Mouse (Mus musculus): ENCODE measurements around the gene Clstn3.
"Not testable (repeated sequence)": the region's sequence is repeated elsewhere in the genome, so short reads cannot be mapped to it uniquely, and the experiment has no call there.

Clstn3 gene

DNA sequence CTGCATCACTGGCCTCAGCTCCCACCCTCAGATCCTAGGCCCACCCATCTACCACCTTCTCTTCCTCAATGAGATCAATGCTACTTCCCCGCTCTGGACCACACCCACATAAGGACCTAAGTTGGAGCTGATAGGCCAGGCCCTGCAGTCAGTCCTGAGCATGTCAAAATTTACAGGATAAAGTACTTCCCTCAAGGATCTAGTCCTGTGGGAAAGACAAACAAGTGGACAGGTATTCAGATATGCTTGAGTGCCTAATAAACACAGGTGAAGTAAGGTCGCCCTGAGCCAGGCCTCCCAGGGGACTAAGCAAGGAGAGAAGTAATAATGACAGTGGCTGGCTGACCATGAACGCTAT, 15.0 kb upstream of the Clstn3 start:
- in situ Hi-C loops (cut with MboI, MseI), result loop anchor here in 1 of 2 experiments (5.0 kb wide), 1 partner anchor 57 kb away; no protein-coding TSS in a partner anchor

DNA sequence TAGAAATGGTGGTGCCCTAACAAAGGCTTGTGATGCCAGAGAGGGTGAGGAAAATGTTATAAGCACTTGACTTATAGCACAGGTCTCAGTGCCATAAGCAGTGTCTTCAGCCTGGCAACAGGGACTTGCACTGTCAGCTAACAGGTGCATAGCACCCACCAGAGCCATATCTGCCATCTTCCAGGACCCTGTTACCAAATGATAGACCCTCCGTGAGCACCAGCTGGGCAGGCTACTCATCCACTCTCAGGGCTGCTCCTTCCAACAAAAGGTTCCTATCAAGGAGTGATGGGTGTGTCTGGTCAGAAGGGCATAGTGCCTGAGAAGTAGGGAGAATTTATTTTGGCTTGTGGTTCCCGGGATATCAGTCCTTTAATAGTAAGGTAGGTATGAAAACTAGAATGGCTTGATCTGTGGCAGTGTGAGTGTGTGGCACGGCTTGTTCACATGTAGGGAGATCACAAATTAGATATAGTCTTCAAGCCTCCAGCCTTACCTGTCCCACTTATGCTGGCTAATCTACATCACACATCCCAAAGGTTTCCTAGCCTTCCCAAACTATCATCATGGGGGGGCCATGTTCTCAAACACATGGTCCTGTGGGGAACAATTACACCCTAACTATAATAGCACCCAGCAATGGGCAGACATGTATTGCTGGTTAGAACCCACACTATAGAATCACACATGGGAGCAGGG, 14.4 kb upstream of the Clstn3 start:
- in situ Hi-C loops (cut with MboI, MseI), result loop anchor here in 1 of 2 experiments (5.0 kb wide), 1 partner anchor 57 kb away; no protein-coding TSS in a partner anchor

DNA sequence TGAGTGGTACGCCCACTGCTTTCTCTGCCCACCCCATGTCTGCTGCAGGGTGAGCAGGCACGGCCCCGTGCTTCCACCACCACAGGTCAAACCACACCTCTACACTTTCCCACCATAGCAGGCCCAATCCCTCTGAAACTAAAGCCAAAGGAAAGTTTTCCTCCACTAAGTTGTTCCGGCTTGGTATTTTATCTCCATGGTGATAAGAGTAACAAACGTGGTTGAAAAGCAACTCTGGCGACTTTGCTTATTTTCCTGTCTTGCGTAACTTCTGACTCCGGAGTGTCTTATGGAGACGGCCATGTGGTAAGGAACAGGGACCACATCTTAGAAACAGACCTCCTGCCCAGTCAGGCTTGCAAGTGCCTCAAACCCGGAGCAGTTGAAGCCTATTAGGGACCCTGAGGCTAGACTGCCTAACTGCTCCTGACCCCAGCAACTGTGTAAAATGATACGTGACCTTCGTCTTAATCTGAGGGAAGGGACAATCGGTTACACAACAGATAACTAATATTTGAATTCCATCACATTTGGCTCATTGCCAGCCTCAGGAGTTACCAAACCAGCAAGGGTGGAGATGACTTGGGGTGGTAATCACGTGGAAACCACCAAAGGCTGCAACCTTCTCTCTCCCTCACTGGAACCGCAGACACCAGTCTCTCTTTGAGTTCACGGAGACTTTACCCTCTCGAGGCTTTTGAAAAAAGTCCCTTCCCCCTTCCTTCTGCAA, 13.5 kb upstream of the Clstn3 start:
- in situ Hi-C loops (cut with MboI, MseI), result loop anchor here in 1 of 2 experiments (5.0 kb wide), 1 partner anchor 56 kb away; no protein-coding TSS in a partner anchor

DNA sequence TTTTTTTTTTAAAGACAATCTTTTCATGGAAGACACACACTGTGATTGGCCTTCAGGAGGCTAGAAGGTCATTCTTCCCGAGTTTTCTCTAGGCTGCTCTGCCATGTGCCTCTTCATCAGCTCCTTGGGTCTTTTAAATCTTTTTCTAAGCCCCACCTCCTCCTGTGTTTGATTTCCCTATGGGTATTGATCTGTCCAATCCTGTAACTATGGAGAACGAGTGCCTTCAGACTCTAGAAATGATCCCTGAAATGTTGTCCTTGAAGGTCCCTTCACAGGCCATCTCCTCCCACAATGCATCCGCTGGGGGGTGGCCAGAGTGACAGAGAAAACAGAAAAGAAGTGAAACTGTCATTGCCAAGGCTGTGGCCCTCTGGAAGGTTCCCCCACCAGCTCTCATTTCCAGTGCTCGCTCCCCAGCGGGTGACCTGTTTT, 12.6 kb upstream of the Clstn3 start:
- in situ Hi-C loops (cut with MboI, MseI), result loop anchor here in 1 of 2 experiments (5.0 kb wide), 1 partner anchor 55 kb away; no protein-coding TSS in a partner anchor

DNA sequence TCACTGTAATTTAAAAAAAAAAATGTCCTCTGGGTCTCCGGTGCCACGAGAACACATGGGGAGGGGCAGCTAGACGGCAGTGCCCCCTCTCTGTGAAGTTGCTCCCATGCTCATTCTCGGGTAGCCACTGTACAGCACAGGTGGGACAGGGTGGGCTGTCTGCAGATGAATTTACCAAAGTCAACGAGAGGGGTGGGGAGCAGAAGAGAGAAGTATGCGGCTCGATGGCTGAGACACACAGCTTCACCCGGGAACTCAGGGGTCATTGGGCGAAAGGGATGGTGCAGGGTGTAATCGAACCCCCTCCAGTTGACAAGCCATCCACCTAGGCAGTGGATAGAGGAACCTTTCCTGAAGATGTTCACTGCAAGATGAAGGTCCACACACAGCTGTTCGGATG, 12.2 kb upstream of the Clstn3 start:
- in situ Hi-C loops (cut with MboI, MseI), result loop anchor here in 1 of 2 experiments (5.0 kb wide), 1 partner anchor 54 kb away; no protein-coding TSS in a partner anchor

DNA sequence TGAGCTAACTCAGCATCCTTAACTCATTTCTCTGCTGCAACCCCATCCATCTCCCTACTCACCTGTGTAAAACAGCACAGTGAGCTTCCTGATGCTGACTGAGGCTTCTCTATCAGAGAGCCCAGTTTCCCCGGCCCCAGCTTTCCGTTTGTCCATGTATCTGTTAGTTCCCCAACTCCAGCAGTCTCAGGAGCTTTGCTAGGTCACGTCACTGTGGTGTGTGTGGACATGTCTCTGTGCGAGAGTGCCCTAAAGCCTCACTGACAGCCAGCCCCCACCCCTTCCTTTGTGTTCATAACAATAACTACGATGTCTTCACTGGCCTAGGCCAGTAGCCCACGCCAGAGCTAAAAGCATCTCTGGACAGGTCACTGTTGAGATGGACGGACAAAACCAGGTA, 11.6 kb upstream of the Clstn3 start:
- in situ Hi-C loops (cut with MboI, MseI), result loop anchor here in 1 of 2 experiments (5.0 kb wide), 1 partner anchor 54 kb away; no protein-coding TSS in a partner anchor

DNA sequence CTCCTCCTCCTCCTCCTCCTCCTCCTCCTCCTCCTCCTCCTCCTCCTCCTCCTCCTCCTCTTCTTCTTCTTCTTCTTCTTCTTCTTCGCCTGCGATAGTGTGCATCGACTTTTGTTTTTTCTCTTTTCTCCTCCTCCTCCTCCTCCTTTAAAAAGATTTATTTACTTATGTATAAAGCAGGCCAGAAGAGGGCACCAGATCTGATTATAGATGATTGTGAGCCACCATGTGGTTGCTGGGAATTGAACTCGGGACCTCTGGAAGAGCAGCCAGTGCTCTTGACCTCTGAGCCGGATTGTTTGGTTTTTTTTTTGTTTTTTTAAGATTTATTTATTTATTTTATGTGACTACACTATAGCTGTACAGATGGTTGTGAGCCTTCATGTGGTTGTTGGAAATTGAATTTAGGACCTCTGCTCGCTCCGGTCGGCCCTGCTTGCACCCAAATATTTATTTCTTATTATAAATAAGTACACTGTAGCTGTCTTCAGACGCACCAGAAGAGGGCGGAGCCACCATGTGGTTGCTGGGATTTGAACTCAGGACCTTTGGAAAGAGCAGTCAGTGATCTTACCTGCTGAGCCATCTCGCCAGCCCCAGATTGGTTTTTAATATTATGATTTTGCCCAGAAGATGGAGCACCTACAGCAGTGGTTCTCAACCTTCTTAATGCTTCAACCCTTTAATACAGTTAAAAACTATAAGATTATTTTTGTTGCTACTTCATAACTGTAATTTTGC, 10.9 kb upstream of the Clstn3 start:
- in situ Hi-C loops (cut with MboI, MseI), result loop anchor here in 1 of 2 experiments (5.0 kb wide), 1 partner anchor 53 kb away; no protein-coding TSS in a partner anchor

DNA sequence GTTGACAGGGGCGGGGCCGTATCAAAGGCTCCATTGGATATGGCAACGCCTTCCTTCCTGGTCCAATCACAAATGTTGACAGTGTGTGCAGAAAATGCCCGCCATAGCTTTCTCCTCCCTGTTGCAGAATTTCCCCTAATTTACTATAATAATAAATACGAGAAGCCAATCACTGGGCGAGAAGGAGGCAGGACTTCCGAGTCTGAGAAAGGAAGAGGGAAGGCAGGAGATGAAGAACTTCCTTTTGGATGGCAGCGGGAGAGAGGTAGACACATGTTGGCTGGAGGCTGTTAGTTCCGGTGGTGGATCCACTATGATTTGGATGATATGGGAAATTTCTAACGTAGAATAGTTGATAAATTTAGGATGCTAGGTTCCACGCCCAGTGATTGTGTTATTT, 10.0 kb upstream of the Clstn3 start:
- in situ Hi-C loops (cut with MboI, MseI), result loop anchor here in 1 of 2 experiments (5.0 kb wide), 1 partner anchor 52 kb away; no protein-coding TSS in a partner anchor

DNA sequence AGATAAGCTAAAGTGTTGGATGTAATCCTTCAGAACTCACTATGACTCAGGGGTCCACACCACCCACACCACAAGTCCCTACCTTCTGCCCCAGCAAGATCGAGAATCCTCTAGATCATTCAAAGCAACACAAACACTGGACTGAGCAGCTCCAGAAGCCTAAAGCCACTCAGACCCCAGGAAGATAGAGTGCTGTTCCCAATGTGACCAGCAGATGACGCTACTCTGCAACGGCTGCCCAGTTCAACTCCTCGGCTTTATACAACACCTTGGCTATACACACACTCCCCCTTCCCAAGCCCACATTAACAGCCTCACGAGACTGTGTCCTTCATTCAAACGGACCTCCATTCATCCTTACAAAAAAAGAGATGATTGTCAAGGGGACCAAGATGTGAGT, 8.2 kb upstream of the Clstn3 start:
- in situ Hi-C loops (cut with MboI, MseI), result no loop called here

DNA sequence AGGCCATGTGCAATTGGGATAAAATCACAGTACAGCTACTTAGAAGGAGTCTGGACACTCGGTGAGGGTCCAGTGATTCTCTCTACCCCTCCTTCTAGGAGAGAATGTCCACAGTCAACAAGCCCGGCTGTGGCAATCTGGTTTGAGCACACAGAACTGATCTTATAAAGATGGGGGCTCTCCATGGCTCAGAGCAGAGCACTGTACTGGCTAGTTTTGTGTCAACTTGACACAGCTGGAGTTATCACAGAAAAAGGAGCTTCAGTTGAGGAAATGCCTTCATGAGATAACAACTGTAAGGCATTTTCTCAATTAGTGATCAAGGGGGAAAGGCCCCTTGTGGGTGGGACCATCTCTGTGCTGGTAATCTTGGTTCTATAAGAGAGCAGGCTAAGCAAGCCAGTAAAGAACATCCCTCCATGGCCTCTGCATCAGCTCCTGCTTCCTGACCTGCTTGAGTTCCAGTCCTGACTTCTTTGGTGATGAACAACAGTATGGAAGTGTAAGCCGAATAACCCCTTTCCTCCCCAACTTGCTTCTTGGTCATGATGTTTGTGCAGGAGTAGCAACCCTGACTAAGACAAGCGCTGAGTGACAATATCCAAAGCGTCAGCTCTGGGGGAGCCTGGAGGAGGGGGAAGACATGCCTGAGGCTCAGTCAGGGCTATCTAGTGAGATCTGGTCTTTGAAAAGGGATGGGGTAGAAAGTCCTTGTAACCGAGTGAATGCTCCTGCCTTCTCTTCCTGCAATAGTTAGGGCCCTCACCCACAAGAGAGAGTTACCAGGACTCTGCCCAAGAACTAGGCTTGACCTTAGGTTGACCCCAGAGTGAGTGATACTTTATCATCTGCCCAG, 7.4 kb upstream of the Clstn3 start:
- in situ Hi-C loops (cut with MboI, MseI), result not testable (repeated sequence)

DNA sequence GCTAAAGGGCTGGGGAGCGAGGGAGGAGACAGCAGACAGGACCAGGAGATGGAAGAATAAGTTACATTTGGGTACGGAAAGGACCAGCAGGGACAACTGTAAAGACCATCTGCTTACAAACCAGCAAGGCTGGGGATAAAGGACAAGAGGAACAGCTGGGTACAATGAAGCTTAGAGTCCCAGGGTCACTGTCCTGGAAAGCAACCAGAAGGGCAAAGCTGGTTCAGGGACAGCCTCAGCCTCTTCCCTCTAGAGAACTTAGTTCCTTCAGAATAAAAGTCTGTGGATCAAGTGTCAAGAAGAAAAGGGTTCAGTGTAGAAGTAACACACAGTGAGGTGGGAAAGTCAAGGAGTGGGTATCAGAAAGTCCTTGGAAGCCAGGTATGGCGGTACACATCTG, 6.5 kb upstream of the Clstn3 start:
- in situ Hi-C loops (cut with MboI, MseI), result no loop called here

DNA sequence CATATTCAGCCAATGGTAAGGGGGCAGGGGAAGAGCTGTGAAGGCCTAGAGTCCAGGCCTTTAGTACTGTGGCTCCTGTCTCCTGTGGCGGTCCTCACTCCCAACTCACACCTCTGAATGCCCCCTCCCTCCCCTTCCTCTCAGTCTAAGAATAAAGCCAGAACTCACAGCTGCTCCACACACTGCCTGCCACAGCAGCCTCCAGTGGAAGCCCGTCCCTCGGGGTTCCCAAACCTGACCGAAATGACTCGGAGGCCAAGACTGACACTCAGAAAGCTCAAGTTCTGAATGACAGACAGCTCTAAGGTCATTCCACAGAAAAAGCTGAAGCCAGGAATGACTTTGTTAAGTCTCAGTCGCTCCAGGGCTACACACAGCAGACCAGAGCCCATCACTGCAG, 1.1 kb upstream of the Clstn3 start:
- in situ Hi-C loops (cut with MboI, MseI), result no loop called here

DNA sequence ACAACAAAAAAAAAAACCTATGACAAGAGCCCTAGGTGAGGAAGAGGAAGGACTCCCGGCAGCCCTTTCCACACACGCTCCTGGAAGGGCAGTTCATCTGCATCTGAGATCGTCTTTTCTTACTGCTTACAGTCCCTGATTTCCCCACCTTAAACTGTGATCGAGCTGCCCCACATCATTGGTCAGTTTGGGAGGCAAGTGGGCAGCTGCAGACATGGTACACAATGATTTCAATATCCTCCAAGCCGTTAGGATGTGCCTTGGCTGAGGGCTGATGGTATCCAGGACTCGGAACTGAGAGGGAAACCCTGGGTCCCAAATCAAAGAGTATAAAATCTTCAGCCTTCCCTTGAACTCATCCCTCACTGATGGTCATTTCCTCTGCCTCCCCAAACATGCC, 705 bp upstream of the Clstn3 start:
- in situ Hi-C loops (cut with MboI, MseI), result no loop called here

DNA sequence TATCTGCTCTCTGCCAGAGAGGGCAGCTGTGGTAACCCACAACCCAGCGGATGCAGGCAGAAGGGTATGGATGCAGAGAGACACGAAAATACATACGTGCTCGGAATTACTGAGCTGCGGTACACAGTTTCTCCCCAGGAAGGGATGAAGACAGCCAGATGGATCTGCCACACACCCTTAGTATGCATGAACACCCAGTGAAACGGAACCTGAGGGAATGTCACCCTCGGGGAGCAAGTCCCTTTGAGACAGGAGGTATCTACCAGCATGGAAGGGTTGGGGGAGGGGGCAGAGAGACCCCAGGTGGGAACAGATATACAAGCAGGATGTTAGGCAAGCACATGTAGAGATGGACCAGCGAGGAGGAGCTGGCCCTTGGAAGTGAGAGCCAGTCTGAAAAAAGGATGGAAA, 708 bp downstream of the Clstn3 start:
- in situ Hi-C loops (cut with MboI, MseI), result loop anchor here in 1 of 2 experiments (5.0 kb wide), 1 partner anchor 1787 kb away; no protein-coding TSS in a partner anchor

DNA sequence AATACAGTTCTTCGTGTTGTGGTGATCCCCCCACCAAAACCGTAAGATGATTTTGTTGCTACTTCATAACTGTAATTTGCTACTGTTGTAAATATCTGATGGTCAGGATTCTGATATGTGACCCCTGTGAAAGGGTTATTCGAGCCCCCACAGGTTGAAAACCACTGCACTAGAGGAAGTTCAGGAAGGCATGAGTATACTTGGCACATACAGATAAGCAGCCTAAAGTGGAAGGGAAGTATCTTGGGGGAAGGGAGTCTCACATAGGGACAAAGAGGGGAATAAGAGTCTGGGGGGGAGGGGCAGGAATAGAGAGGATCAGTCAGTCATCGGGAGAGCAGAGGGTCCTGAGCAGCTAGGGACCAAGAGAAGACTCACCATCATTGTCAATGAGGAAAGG, 5.2 kb downstream of the Clstn3 start:
- in situ Hi-C loops (cut with MboI, MseI), result no loop called here

DNA sequence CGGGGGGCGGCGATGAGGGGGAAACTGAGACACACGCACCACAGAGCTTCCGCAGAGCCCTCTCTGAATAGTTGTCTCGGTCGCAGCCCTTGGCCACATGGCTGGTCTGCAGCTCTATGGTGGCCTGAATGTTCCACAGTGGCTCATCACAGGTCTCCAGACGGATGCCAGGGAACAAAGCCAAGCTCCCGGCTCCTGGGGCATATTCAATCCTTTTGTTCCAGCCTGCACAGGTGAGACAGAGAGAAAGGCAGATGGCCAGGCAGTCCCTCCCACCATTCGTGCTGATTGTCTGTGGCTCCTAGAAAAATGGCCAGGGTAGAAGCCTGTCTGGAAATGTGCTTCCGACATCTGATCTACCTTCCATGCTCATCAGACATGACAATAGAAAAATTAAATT, 6.1 kb downstream of the Clstn3 start:
- in situ Hi-C loops (cut with MboI, MseI), result no loop called here

DNA sequence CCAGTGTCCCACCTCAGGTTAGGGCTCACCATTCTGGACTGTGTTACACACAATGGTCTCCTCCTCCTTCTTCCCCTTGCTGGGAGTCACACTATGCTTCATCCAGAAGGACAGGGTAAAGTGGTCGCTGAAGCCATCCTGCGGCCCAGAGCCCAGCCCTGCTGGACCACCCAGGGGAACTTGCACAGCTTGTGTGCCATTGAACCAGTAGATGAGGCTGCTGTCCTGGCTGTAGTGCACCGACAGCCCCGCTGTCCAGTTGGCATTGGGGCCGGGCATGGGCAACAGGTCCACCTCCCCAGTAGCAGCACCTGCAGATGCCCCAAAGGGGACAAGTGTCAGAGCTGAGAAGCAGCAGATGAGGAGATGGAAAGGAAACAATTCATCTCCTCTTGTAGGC, 6.8 kb downstream of the Clstn3 start:
- in situ Hi-C loops (cut with MboI, MseI), result no loop called here

DNA sequence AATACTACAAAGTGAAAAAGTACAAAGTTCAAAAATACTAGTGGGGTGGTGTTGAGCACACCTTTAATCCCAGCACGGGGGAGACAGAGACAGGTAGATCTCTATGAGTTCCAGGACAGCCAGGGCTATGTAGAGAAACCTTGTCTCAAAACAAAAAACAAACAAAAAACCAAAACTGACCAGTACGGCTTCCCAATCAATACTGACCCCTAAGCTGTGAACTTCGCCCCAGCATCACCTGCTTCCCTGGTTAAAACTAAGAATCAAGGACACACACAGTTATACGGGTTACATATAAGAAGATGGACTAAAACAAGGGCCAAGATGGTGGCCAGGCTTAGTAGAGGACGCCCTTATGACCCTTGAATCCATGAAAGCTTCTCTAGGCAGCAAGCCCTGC, 8.4 kb downstream of the Clstn3 start:
- in situ Hi-C loops (cut with MboI, MseI), result no loop called here

DNA sequence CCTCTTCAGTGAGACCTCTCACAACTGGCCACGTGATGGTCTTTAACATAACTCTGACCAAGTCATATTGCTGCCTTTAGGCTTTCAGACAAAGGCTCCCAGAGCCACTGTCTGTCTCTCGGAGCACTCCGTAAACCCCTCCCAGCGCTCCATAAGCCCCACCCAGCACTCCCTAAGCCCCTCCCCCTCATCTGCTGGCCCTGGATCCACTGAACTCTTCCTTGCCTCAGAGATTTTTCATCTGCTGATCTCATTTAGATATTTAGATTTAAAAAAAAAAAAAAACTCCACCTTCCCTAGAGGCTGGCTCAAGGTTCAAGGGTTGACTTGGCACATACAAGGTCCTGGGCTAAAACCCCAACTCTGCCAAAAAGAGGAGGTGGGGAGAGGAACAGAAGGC, 10.8 kb downstream of the Clstn3 start:
- in situ Hi-C loops (cut with MboI, MseI), result no loop called here

DNA sequence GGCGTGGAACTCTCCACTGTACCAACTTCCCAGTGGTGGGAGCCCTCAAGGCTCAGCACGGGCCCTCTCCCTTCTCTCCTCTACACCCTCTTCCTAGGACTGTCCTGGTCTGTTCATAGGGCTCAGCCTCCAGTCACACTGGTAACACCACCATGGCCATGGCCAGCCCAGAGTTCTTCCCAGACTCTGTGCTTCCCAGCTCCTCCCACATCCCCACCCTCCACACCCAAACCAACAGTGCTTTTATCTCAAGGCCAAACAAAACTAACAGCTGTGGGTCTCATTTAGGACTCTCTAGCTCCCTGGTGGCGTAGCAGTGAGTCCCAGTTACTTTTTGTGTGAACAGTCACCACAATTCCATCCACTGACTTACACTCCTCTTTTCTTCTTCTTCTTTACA, 12.6 kb downstream of the Clstn3 start:
- in situ Hi-C loops (cut with MboI, MseI), result no loop called here
